Mouse (Mus musculus) kidney, postnatal 0 days (tissue): Measurements from ENCODE around the gene Elf5. TPM values are rescaled to one million over a fixed set of nuclear protein-coding genes. Genes with fewer than 3 reads are reported as not detected.

Source experiments
- ATAC-seq: fragments of 200-750 bp; cut with Nextera tagmentation; replicated peaks from 2 replicates; pipeline ENCODE4 v1.8.0; 2017; ENCODE audit warnings: low read depth, moderate number of reproducible peaks, moderate TSS enrichment, moderate library complexity; ENCODE audit not compliant: low FRiP score
- DNase-seq: peaks from one replicate; pipeline ENCODE4 v3.0.0-alpha.2; 2016; ENCODE audit warnings: low spot score
- H3K27ac ChIP-seq: fragments of 300-500 bp; sonication (generic); 2 replicates; pipeline ENCODE4 v1.5.1; 2014; ENCODE audit warnings: mild to moderate bottlenecking
- H3K27me3 ChIP-seq: fragments of 300-500 bp; sonication (generic); 2 replicates; pipeline ENCODE4 v1.6.1; 2014; ENCODE audit warnings: low read length, mixed read lengths; ENCODE audit not compliant: insufficient read depth
- H3K36me3 ChIP-seq: fragments of 300-500 bp; sonication (generic); 2 replicates; pipeline ENCODE4 v1.6.1; 2014; ENCODE audit warnings: low read length, mixed read lengths; ENCODE audit not compliant: insufficient read depth
- H3K4me1 ChIP-seq: fragments of 300-500 bp; sonication (generic); replicated peaks from 2 replicates; pipeline ENCODE4 v1.6.1; 2014; ENCODE audit warnings: antibody characterized with exemption, low read length, mixed read lengths; ENCODE audit not compliant: insufficient read depth
- H3K4me2 ChIP-seq: fragments of 300-500 bp; sonication (generic); 2 replicates; pipeline ENCODE4 v1.6.1; 2014; ENCODE audit warnings: mild to moderate bottlenecking, low read length, moderate library complexity, mixed read lengths
- H3K4me3 ChIP-seq: fragments of 300-500 bp; sonication (generic); replicated peaks from 2 replicates; pipeline ENCODE4 v1.5.1; 2014; ENCODE audit warnings: low read depth, low read length
- H3K9ac ChIP-seq: fragments of 300-500 bp; sonication (generic); 2 replicates; pipeline ENCODE4 v1.6.1; 2014; ENCODE audit warnings: low read depth, low read length
- H3K9me3 ChIP-seq: fragments of 300-500 bp; sonication (generic); replicated peaks from 2 replicates; pipeline ENCODE4 v1.6.1; 2016; ENCODE audit warnings: low read length, inconsistent platforms, mixed read lengths
- CTCF ChIP-seq: IDR thresholded peaks from 2 replicates; pipeline ENCODE4 v1.5.1; 2016; ENCODE audit warnings: antibody characterized with exemption, low read depth, mild to moderate bottlenecking, moderate library complexity
- WGBS: fragments of 180-500 bp; shearing (Covaris S2); extraction: QIAGEN DNeasy Blood & Tissue Kit; methylation state at CpG from one replicate; pipeline ENCODE4 v1.1.7; 2014; 5-methylcytosine and 5-hydroxymethylcytosine counted together
- polyA plus RNA-seq: library from polyadenylated mRNA; unstranded; fragments of >200 nt; fragmentation: Nextera tagmentation; extraction: Ambion mirVana; gene quantifications from 2 replicates; pipeline ENCODE4 v1.2.1, GENCODE M21; 2015

Elf5 gene
- polyA plus RNA-seq, 1 experiment from 2014 or later: 4.8 TPM

DNA sequence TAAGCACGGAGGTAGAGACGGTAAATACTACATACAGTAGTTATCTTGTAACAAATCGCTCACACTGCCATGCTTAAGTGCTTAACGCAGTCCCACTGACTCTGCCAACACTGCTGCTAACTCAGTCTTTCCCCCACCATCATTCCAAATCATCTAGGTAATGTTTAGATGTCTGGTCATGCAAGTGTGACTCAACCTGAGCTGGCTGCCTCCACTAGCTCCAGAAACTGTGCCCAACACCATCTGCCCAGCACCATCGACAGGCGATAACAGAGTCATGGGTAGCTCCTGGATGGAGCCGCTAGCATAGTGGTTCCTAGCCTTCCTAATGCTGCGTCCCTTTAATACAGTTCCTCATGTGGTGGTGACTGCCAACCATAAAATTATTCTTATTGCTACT is 53.0 kb downstream of the Elf5 start:
- H3K9ac ChIP-seq: no peak overlapping the region
- no peaks in the 10 kb centered on the region for H3K27me3 ChIP-seq
- H3K4me1 ChIP-seq: 0 out of 2 replicates have a peak, but pooled peaks cover 6% of the 10 kb centered on the region
- H3K27ac ChIP-seq: no peak overlapping the region
- ATAC-seq (no peak), DNase-seq (no peak)
- no peak overlapping the region for H3K4me2 ChIP-seq
- no peak overlapping the region for H3K4me3 ChIP-seq
- 90% methylated on average over 8 of the region's 8 CpGs for WGBS
- peaks cover 52% of the 10 kb centered on the region for H3K36me3 ChIP-seq
- H3K9me3 ChIP-seq: no peaks in the 10 kb centered on the region
- TF ChIP-seq CTCF: no peak

DNA sequence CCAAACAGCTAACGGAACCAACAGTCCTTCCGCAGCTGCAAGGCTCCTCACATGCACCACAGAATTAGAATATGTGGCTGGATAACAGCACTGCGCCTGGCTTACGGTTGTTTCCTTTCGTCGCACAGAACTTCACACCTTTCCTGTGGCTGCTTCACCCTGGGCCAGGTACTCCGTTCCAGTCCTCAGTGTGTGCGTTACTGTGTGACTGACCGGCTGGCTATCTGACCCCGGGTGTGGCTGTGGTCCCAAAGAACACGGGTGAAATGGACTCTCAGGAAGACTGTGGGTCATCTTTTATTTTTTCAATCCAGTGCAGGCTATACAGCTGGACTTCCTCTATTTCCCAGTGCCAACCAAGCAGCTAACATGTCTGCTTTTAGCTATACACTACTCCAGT is 53.9 kb downstream of the Elf5 start:
- no peak for ATAC-seq
- H3K36me3 ChIP-seq: peaks cover 54% of the 10 kb centered on the region
- WGBS: 87% methylated on average over 11 of the region's 11 CpGs

DNA sequence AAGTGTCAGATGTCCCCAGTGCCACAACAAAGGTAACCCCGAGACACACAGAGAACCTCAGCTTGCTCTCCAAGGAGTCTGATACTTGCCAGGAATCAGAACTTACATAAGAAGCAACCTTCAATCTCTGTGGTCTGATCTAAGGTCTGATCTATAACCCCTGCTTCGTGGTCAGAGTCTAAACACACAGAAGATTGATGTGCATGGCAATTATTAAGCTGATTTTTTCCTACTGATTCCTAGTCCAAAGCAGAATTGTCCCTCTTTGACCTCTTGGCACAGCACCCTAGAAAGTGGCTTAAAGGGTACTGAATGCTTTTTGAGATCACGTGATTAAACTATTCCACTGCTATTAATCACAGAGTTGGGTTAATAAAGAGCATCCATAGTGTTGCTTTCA is 54.8 kb downstream of the Elf5 start:
- no peak for DNase-seq
- TF ChIP-seq CTCF: no peak
- H3K36me3 ChIP-seq: peaks cover 57% of the 10 kb centered on the region
- no peak for ATAC-seq
- H3K27me3 ChIP-seq: no peaks in the 10 kb centered on the region
- H3K4me3 ChIP-seq: no peak overlapping the region
- no peaks in the 10 kb centered on the region for H3K9me3 ChIP-seq
- H3K4me1 ChIP-seq: 0 out of 2 replicates have a peak, but pooled peaks cover 6% of the 10 kb centered on the region
- no peak overlapping the region for H3K9ac ChIP-seq
- WGBS: 70% methylated on average over 3 of the region's 3 CpGs
- no peak overlapping the region for H3K27ac ChIP-seq
- no peak overlapping the region for H3K4me2 ChIP-seq

More for the DNA sequence above, 53.9 kb downstream of the Elf5 start:
- Histone ChIP-seq H3K4me2 (no peak overlapping the region), H3K4me3 (no peak overlapping the region), H3K27me3 (no peaks in the 10 kb centered on the region), H3K9me3 (no peaks in the 10 kb centered on the region), H3K27ac (no peak overlapping the region), H3K9ac (no peak overlapping the region), H3K4me1 (0 out of 2 replicates have a peak, but pooled peaks cover 6% of the 10 kb centered on the region)
- no peak for TF ChIP-seq CTCF
- DNase-seq: no peak

DNA sequence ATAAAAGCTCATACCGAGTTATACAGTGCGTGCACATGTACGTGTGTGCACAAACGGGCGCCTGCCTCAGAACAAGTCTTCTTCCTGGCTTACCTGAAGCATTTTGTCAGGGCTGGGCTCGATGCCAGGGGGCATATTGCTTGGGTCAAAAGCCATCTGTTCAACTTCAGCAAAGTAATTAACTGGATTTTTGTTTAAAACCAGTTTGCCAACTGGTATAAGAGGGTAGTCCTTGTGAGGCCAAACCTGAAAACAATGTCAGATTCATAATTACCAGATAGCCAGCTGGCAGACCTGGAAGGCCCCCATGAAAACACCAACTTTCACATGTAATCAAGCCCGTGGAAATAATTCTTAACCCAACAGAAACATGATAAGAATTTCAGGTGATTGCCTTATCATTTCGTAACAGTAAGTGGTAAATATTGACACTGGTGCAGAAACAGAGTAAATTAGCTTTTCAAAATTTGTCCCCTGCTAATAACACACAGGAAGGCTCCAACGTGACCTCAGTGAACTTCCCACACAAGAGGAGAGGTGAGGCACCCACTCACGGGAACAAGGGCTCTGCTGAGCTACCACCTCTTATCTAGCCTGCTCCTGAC is 55.6 kb downstream of the Elf5 start:
- Histone ChIP-seq H3K4me3 (no peak overlapping the region), H3K9me3 (no peaks in the 10 kb centered on the region), H3K27ac (no peak overlapping the region), H3K36me3 (peaks cover 61% of the 10 kb centered on the region), H3K27me3 (no peaks in the 10 kb centered on the region), H3K4me2 (no peak overlapping the region), H3K9ac (no peak overlapping the region), H3K4me1 (no peaks in the 10 kb centered on the region)
- 68% methylated on average over 10 of the region's 10 CpGs for WGBS
- ATAC-seq: no peak
- TF ChIP-seq CTCF: no peak
- DNase-seq: no peak

DNA sequence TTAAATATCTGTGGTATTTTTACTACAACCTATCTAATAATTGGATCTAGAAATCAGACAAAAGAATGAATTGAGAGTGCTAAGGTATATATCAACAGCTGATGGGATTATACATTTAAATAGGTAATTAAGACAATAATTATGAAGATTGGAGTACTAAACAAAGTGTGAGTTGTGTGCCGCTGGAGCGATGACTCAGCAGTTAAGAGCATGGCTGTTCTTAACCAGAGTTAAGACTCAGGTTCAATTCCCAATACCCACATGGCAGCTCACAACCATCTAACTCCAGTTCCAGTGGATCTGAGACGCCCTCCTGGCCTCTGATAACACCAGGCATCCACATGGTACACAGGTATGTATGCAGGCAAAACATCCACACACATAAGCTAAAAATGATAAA is 61.9 kb downstream of the Elf5 start:
- Histone ChIP-seq H3K4me3 (no peak overlapping the region), H3K9me3 (no peaks in the 10 kb centered on the region), H3K27me3 (no peaks in the 10 kb centered on the region), H3K4me1 (no peaks in the 10 kb centered on the region), H3K9ac (no peak overlapping the region), H3K27ac (no peak overlapping the region), H3K36me3 (peaks cover 45% of the 10 kb centered on the region; the same call in 1 of the 2 replicates), H3K4me2 (no peak overlapping the region)
- DNase-seq (no peak), ATAC-seq (no peak)
- WGBS: 94% methylated on average over 3 of the region's 3 CpGs
- no peak for TF ChIP-seq CTCF

DNA sequence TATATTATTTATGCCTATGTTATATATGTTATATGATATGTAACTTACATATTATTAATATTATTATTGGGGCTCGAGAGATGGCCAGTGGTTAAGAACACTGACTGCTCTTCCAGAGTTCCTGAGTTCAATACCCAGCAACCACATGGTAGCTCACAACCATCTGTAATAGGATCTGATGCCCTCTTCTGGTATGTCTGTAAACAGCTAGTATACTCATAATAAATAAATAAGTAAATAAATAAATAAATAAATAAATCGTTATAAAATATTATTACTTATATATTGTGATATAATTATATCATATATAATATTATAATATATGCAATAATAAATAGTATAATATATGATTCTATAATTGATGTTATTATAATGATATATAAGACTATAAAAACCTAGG is 64.7 kb downstream of the Elf5 start:
- no peak for ATAC-seq
- no peak overlapping the region for H3K9ac ChIP-seq
- 98% methylated on average over 2 of the region's 2 CpGs for WGBS

DNA sequence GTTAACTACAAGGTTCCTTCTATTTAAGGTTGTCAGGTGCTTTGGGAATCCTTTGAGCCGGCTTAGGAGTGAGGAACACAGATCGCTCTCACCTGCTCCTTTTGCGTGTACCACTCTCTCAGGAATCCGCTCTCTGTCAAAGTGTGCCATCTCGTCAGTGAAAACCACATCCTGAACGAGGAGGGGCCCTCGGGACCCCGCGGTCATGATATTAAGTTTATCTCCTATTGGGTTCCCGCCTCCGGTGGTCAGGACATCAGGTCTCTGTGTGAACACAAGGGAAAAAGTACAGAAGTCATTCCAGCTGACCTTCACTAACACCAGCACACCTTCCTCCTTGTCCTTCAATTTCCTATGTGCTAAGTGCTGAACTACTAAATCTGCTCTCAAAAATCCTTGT is 65.2 kb downstream of the Elf5 start:
- H3K36me3 ChIP-seq: 0 out of 2 replicates have a peak, but pooled peaks cover 17% of the 10 kb centered on the region
- no peak overlapping the region for H3K4me3 ChIP-seq
- ATAC-seq: no peak
- no peak overlapping the region for H3K4me2 ChIP-seq
- no peaks in the 10 kb centered on the region for H3K27me3 ChIP-seq
- no peaks in the 10 kb centered on the region for H3K9me3 ChIP-seq
- TF ChIP-seq CTCF: no peak
- no peak for DNase-seq
- WGBS: 92% methylated on average over 11 of the region's 11 CpGs
- H3K27ac ChIP-seq: no peak overlapping the region
- no peaks in the 10 kb centered on the region for H3K4me1 ChIP-seq
- no peak overlapping the region for H3K9ac ChIP-seq

More for the DNA sequence above, 64.7 kb downstream of the Elf5 start:
- DNase-seq: no peak
- Histone ChIP-seq H3K9me3 (no peaks in the 10 kb centered on the region), H3K27me3 (no peaks in the 10 kb centered on the region), H3K4me1 (no peaks in the 10 kb centered on the region), H3K4me2 (no peak overlapping the region), H3K27ac (no peak overlapping the region), H3K36me3 (peaks cover 21% of the 10 kb centered on the region; the same call in 1 of the 2 replicates), H3K4me3 (no peak overlapping the region)
- TF ChIP-seq CTCF: 0 out of 2 replicates have a peak, but pooled peaks have one; percentile 9
